Mouse (Mus musculus) neural tube, embryonic 11.5 days (tissue): ENCODE data around the gene Gm29049. TPM values are rescaled to one million over a fixed set of nuclear protein-coding genes. Genes with fewer than 3 reads are reported as not detected.
"Not testable (repeated sequence)": the region's sequence is repeated elsewhere in the genome, so short reads cannot be mapped to it uniquely, and the experiment has no call there.

Experiments
- ATAC-seq: fragments of 200-750 bp; cut with Nextera tagmentation; 2 replicates; pipeline ENCODE4 v1.8.0; 2017; ENCODE audit warnings: moderate number of reproducible peaks, mild to moderate bottlenecking, moderate TSS enrichment, moderate library complexity; ENCODE audit not compliant: insufficient read depth, low FRiP score, low TSS enrichment
- DNase-seq: peaks from one replicate; pipeline ENCODE4 v3.0.0-alpha.2; 2015; ENCODE audit warnings: low spot score
- H3K27ac ChIP-seq: fragments of 300-500 bp; sonication (generic); 2 replicates; pipeline ENCODE4 v1.5.1; 2014; ENCODE audit warnings: low read depth, mild to moderate bottlenecking, low read length
- H3K27me3 ChIP-seq: fragments of 300-500 bp; sonication (generic); 2 replicates; pipeline ENCODE4 v1.6.1; 2014; ENCODE audit warnings: mild to moderate bottlenecking, low read length, mixed read lengths; ENCODE audit not compliant: control insufficient read depth, insufficient read depth
- H3K36me3 ChIP-seq: fragments of 300-500 bp; sonication (generic); 2 replicates; pipeline ENCODE4 v1.6.1; 2014; ENCODE audit warnings: mild to moderate bottlenecking, low read length, moderate library complexity, mixed read lengths; ENCODE audit not compliant: control insufficient read depth, insufficient read depth
- H3K4me1 ChIP-seq: fragments of 300-500 bp; sonication (generic); 2 replicates; pipeline ENCODE4 v1.6.1; 2014; ENCODE audit warnings: low read length, mixed read lengths; ENCODE audit not compliant: control insufficient read depth, insufficient read depth
- H3K4me2 ChIP-seq: fragments of 300-500 bp; sonication (generic); 2 replicates; pipeline ENCODE4 v1.6.1; 2014; ENCODE audit warnings: low read depth, mild to moderate bottlenecking, moderate library complexity
- H3K4me3 ChIP-seq: fragments of 300-500 bp; sonication (generic); 2 replicates; pipeline ENCODE4 v1.5.1; 2014; ENCODE audit warnings: low read depth, low read length
- H3K9ac ChIP-seq: fragments of 300-500 bp; sonication (generic); 2 replicates; pipeline ENCODE4 v1.6.1; 2014; ENCODE audit warnings: mild to moderate bottlenecking, low read length
- H3K9me3 ChIP-seq: fragments of 300-500 bp; sonication (generic); 2 replicates; pipeline ENCODE4 v1.6.1; 2016; ENCODE audit warnings: low read length; ENCODE audit not compliant: control insufficient read depth
- WGBS: fragments of 180-500 bp; shearing (Covaris S2); extraction: QIAGEN DNeasy Blood & Tissue Kit; methylation state at CpG from one replicate; pipeline ENCODE4 v1.1.7; 2014; 5-methylcytosine and 5-hydroxymethylcytosine counted together
- polyA plus RNA-seq: library from polyadenylated mRNA; unstranded; fragments of >200 nt; fragmentation: Nextera tagmentation; extraction: Ambion mirVana; gene quantifications from 2 replicates; pipeline ENCODE4 v1.2.1, GENCODE M21; 2014

The Gm29049 gene
- not detected in 2 replicates for polyA plus RNA-seq

GRCm38 (mm10) chrY:7997068-7997467, at the start of gene Gm29049:
Gene Gm29049, minus strand, starts transcription at chrY:7997168.
- DNase-seq, H3K4me2 ChIP-seq, H3K27ac ChIP-seq, H3K4me1 ChIP-seq, H3K36me3 ChIP-seq, H3K9ac ChIP-seq, H3K9me3 ChIP-seq, ATAC-seq, H3K27me3 ChIP-seq, H3K4me3 ChIP-seq: not testable (repeated sequence)
- 37% methylated on average over 2 of the region's 3 CpGs for WGBS

Other genes with a start within 250 kb of the Gm29049 start
- not detected in 2 replicates for gene Gm20825, start 74.3 kb upstream of the Gm29049 start, polyA plus RNA-seq